Mouse (Mus musculus): ENCODE measurements around the gene Rsl1.
A peak's percentile ranks its signal among the peaks of the same experiment; 100 is the strongest.
"Not testable (repeated sequence)": the region's sequence is repeated elsewhere in the genome, so short reads cannot be mapped to it uniquely, and the experiment has no call there.

Gene Rsl1

GRCm38 (mm10) chr13:67172991-67173722 lies at the start of gene Rsl1:
Rsl1 (plus strand) TSS chr13:67173182.
- DNase-seq (ENCODE audit: extremely low spot score, low spot score), result peak; percentile 67

- no peak for DNase-seq (ENCODE audit: extremely low spot score, low spot score)
These were observed 48.5 kb upstream of the Rsl1 start for GRCm38 (mm10) chr13:67124460-67124859.

GRCm38 (mm10) chr13:67127507-67127906 lies 45.5 kb upstream of the Rsl1 start:
- DNase-seq (ENCODE audit: extremely low spot score, low spot score), result not testable (repeated sequence)

GRCm38 (mm10) chr13:67128038-67128721 lies 44.8 kb upstream of the Rsl1 start:
- peak; percentile 77 for DNase-seq (ENCODE audit: extremely low spot score, low spot score)

GRCm38 (mm10) chr13:67166122-67166521 lies 6.9 kb upstream of the Rsl1 start:
- not testable (repeated sequence) for DNase-seq (ENCODE audit: extremely low spot score, low spot score)

- no peak for DNase-seq (ENCODE audit: extremely low spot score, low spot score)
These were observed 707 bp downstream of the Rsl1 start for GRCm38 (mm10) chr13:67173723-67174055.

- peak; percentile 63 for DNase-seq (ENCODE audit: extremely low spot score, low spot score)
These were observed 21.4 kb downstream of the Rsl1 start, which contains the start of gene Zfp455 for GRCm38 (mm10) chr13:67194340-67194894. Zfp455 (plus strand) TSS chr13:67194506.

- DNase-seq (ENCODE audit: extremely low spot score, low spot score), result no peak
These were observed 28.7 kb downstream of the Rsl1 start for GRCm38 (mm10) chr13:67201656-67202055.

- no peak for DNase-seq (ENCODE audit: extremely low spot score, low spot score)
These were observed 41.1 kb downstream of the Rsl1 start for GRCm38 (mm10) chr13:67214015-67214607.

Measured in neural tube, embryonic 10.5 days (tissue).